Mouse (Mus musculus): ENCODE measurements at regions not wholly inside any gene's neighbourhood (a gene's known extent, or its start where the extent isn't known, plus 50 kb on each side); places are given as distances from the start of the nearest gene placed in this dataset.

GRCm38 (mm10) chr2:12492369-12492768 is 73.1 kb upstream of the Mindy3 start:
- TF ChIP-seq EP300 (IDR thresholded peaks at IDR 0.05; ENCODE audit: insufficient read depth, low read depth, low read length) (no peak), CTCF (IDR thresholded peaks at IDR 0.05) (0 out of 2 replicates have a peak, but pooled peaks have one; percentile 12), POLR2A (IDR thresholded peaks at IDR 0.05; ENCODE audit: insufficient read depth, low read depth, low read length) (no peak)
- no peak overlapping the region for H3K27ac ChIP-seq
- no peaks in the 10 kb centered on the region for H3K79me2 ChIP-seq (replicated peaks; ENCODE audit: control insufficient read depth, insufficient read depth, low read length)
- no peak overlapping the region for H3K9ac ChIP-seq (ENCODE audit: low read depth, low read length)
- H3K27me3 ChIP-seq (ENCODE audit: control insufficient read depth, insufficient read depth, low read length): no peaks in the 10 kb centered on the region
- 79% methylated on average over 3 of the region's 3 CpGs for WGBS
- intact Hi-C loops (cut with DNase I): no loop called here
- no peak overlapping the region for H3K4me3 ChIP-seq
- no peak for DNase-seq
- no peaks in the 10 kb centered on the region for H3K4me1 ChIP-seq (ENCODE audit: control insufficient read depth, insufficient read depth, low read length)
- no peaks in the 10 kb centered on the region for H3K36me3 ChIP-seq (ENCODE audit: control insufficient read depth, insufficient read depth, low read length)

- WGBS: 69% methylated on average over 7 of the region's 7 CpGs
- Histone ChIP-seq H3K4me3 (no peak overlapping the region), H3K27ac (no peak overlapping the region), H3K27me3 (ENCODE audit: control insufficient read depth, insufficient read depth, low read length) (no peaks in the 10 kb centered on the region), H3K9ac (ENCODE audit: low read depth, low read length) (no peak overlapping the region), H3K79me2 (replicated peaks; ENCODE audit: control insufficient read depth, insufficient read depth, low read length) (no peaks in the 10 kb centered on the region), H3K4me1 (ENCODE audit: control insufficient read depth, insufficient read depth, low read length) (no peaks in the 10 kb centered on the region), H3K36me3 (ENCODE audit: control insufficient read depth, insufficient read depth, low read length) (no peaks in the 10 kb centered on the region)
- no peak for TF ChIP-seq POLR2A (IDR thresholded peaks at IDR 0.05; ENCODE audit: insufficient read depth, low read depth, low read length)
- DNase-seq: no peak
- intact Hi-C loops (cut with DNase I): no loop called here
Measured at GRCm38 (mm10) chr2:12469440-12470339, 50.4 kb upstream of the Mindy3 start.
